ENCODE assay signal across 8 mouse cellular contexts in genomic region chr2:28415387-28416024, GRCm38 (mm10). TPM values are rescaled to one million over a fixed set of nuclear protein-coding genes. Genes with fewer than 3 reads are reported as not detected.
DNase-seq lines count a peak whose midpoint lies in the region; ATAC-seq lines count a peak whose summit lies in the region.

No protein-coding gene starts in this region.

- ATAC-seq in hindbrain, embryonic 13.5 days (ENCODE audit: low FRiP score): no peak
- 0 out of 2 replicates have a peak, but pooled peaks have one; percentile 13 for ATAC-seq in neural tube, embryonic 15.5 days (ENCODE audit: low FRiP score)

- peaks cover 22% of the 10 kb centered on the region for H3K4me1 ChIP-seq in hindbrain, embryonic 13.5 days (replicated peaks)
- H3K4me1 ChIP-seq in hindbrain, embryonic 10.5 days (replicated peaks): peaks cover 14% of the 10 kb centered on the region
- peaks cover 21% of the 10 kb centered on the region for H3K4me1 ChIP-seq in neural tube, embryonic 15.5 days

- 45% methylated on average over 10 of the region's 10 CpGs for WGBS in hindbrain, embryonic 13.5 days
- 76% methylated on average over 10 of the region's 10 CpGs for WGBS in hindbrain, embryonic 10.5 days
- 42% methylated on average over 10 of the region's 10 CpGs for WGBS in neural tube, embryonic 15.5 days

- no peaks in the 10 kb centered on the region for H3K36me3 ChIP-seq in hindbrain, embryonic 13.5 days
- H3K36me3 ChIP-seq in hindbrain, embryonic 10.5 days: no peaks in the 10 kb centered on the region
- no peaks in the 10 kb centered on the region for H3K36me3 ChIP-seq in neural tube, embryonic 15.5 days

- H3K27me3 ChIP-seq in hindbrain, embryonic 13.5 days: peaks cover 19% of the 10 kb centered on the region; the same call in 1 of the 2 replicates
- no peaks in the 10 kb centered on the region for H3K27me3 ChIP-seq in hindbrain, embryonic 10.5 days (ENCODE audit: insufficient read depth, poor library complexity, severe bottlenecking)
- peaks cover 6% of the 10 kb centered on the region for H3K27me3 ChIP-seq in neural tube, embryonic 15.5 days (replicated peaks)

- H3K4me2 ChIP-seq in hindbrain, embryonic 13.5 days: no peak overlapping the region
- no peak overlapping the region for H3K4me2 ChIP-seq in neural tube, embryonic 15.5 days

- no peak overlapping the region for H3K4me3 ChIP-seq in hindbrain, embryonic 13.5 days
- H3K4me3 ChIP-seq in hindbrain, embryonic 10.5 days: no peak overlapping the region
- H3K4me3 ChIP-seq in neural tube, embryonic 15.5 days (replicated peaks): no peak overlapping the region

- DNase-seq in hindbrain, embryonic 10.5 days (ENCODE audit: low spot score): no peak
- peak; percentile 74 to 84 for DNase-seq in adrenal gland, postnatal 36 days
- DNase-seq in frontal cortex, adult 2 months (ENCODE audit: extremely low spot score in 1 of 2, low spot score in 1 of 2): peak; percentile 49 to 80
- peak; percentile 86 for DNase-seq in layer of hippocampus, adult 9-11 months
- no peak for DNase-seq in kidney, adult 18-20 months
- no peak for DNase-seq in urinary bladder, postnatal 25 days (ENCODE audit: low spot score)

- H3K9ac ChIP-seq in hindbrain, embryonic 13.5 days: no peak overlapping the region
- H3K9ac ChIP-seq in neural tube, embryonic 15.5 days (replicated peaks): no peak overlapping the region; the same call in 1 of the 2 replicates

- H3K27ac ChIP-seq in hindbrain, embryonic 13.5 days: peak overlapping the region; percentile 62; the same call in 1 of the 2 replicates
- H3K27ac ChIP-seq in hindbrain, embryonic 10.5 days: no peak overlapping the region
- H3K27ac ChIP-seq in neural tube, embryonic 15.5 days (replicated peaks): peak overlapping the region; percentile 72

- H3K9me3 ChIP-seq in hindbrain, embryonic 13.5 days: no peaks in the 10 kb centered on the region
- H3K9me3 ChIP-seq in hindbrain, embryonic 10.5 days: no peaks in the 10 kb centered on the region
- H3K9me3 ChIP-seq in neural tube, embryonic 15.5 days (replicated peaks): no peaks in the 10 kb centered on the region

RNA-seq across cellular contexts. Expression of gene Ppp1r26, which starts 31.1 kb away (rescaled TPM):
- 11.3 and 14.0 TPM in 2 replicates for polyA plus RNA-seq in hindbrain, embryonic 13.5 days (2015; fragmentation: Nextera tagmentation; extraction: Ambion mirVana)
- polyA plus RNA-seq in hindbrain, embryonic 10.5 days (2016; fragmentation: Nextera tagmentation; extraction: Ambion mirVana): 4.3 and 5.2 TPM in 2 replicates
- 1 to 10 TPM; 5.1 to 5.6 TPM for total RNA-seq in adrenal gland, postnatal 36 days (2021)
- polyA plus RNA-seq in frontal cortex, adult 2 months (2012; rRNA removed): 13.0 and 15.0 TPM in 2 replicates
- 12.4 and 13.9 TPM in 2 replicates for polyA plus RNA-seq in neural tube, embryonic 15.5 days (2015; fragmentation: Nextera tagmentation; extraction: Ambion mirVana)

RNA-seq across cellular contexts. Expression of gene 1700007K13Rik, which starts 50.6 kb away (rescaled TPM):
- 2.4 and 3.1 TPM in 2 replicates for polyA plus RNA-seq in hindbrain, embryonic 13.5 days (2015; fragmentation: Nextera tagmentation; extraction: Ambion mirVana)
- polyA plus RNA-seq in hindbrain, embryonic 10.5 days (2016; fragmentation: Nextera tagmentation; extraction: Ambion mirVana): 2.3 and 3.6 TPM in 2 replicates
- not detected for total RNA-seq in adrenal gland, postnatal 36 days (2021)
- 2.4 and 3.5 TPM in 2 replicates for polyA plus RNA-seq in frontal cortex, adult 2 months (2012; rRNA removed)
- 4.4 and 5.7 TPM in 2 replicates for polyA plus RNA-seq in neural tube, embryonic 15.5 days (2015; fragmentation: Nextera tagmentation; extraction: Ambion mirVana)

RNA-seq across cellular contexts. Expression of gene Mrps2, which starts 52.4 kb away (rescaled TPM):
- polyA plus RNA-seq in hindbrain, embryonic 13.5 days (2015; fragmentation: Nextera tagmentation; extraction: Ambion mirVana): 51.9 and 52.6 TPM in 2 replicates
- 61.7 and 63.1 TPM in 2 replicates for polyA plus RNA-seq in hindbrain, embryonic 10.5 days (2016; fragmentation: Nextera tagmentation; extraction: Ambion mirVana)
- total RNA-seq in adrenal gland, postnatal 36 days (2021): 10 to 100 TPM; 51.1 to 56.2 TPM
- 34.7 and 37.4 TPM in 2 replicates for polyA plus RNA-seq in frontal cortex, adult 2 months (2012; rRNA removed)
- 51.4 and 55.5 TPM in 2 replicates for polyA plus RNA-seq in neural tube, embryonic 15.5 days (2015; fragmentation: Nextera tagmentation; extraction: Ambion mirVana)

Comparison
In these comparisons a context has a peak if more than half of its experiments do, and no peak if none do; other contexts are left out.
1. DNase-seq: peak in adrenal gland, postnatal 36 days (2 of 2), frontal cortex, adult 2 months (2 of 2) and layer of hippocampus, adult 9-11 months (single experiment); none in hindbrain, embryonic 10.5 days (single experiment), kidney, adult 18-20 months (single experiment) and urinary bladder, postnatal 25 days (single experiment).